Mouse (Mus musculus) erythroblast, embryonic 14.5 days (primary cell): ENCODE measurements around the gene Runx2.

Experiments
- GATA1 ChIP-seq: IDR thresholded peaks from 2 replicates; pipeline ENCODE4 v1.6.1; 2012; ENCODE audit warnings: low read length, inconsistent platforms, mixed read lengths
- TAL1 ChIP-seq: IDR thresholded peaks from 3 replicates; pipeline ENCODE4 v1.6.1; 2012; ENCODE audit warnings: low read length, inconsistent platforms, mixed read lengths

DNA sequence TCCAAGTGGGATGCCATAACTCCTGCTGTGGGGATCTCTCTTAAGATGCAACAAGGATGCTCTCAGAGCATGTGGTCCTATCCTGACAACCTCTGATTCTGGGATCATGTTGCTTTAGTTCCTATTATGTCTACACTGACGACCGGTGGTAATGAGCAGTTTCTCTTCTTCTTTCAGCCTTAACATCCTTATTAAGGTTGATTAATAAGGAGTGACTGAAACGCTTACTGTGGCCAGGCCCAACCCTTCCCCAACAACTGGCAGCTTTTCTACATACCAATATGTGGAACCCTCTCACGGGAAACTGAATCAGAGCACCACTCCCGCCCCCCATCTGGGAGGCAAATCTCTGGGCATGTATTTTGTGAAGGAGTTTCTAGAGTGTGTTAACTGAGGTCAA is 243.7 kb downstream of the Runx2 start:
- TF ChIP-seq TAL1 = no peak
- no peak for TF ChIP-seq GATA1
